Mouse (Mus musculus) forebrain, embryonic 10.5 days (tissue): ENCODE measurements around the gene Krtap31-2. TPM values are rescaled to one million over a fixed set of nuclear protein-coding genes. Genes with fewer than 3 reads are reported as not detected.

Experiments used
- DNase-seq: peaks from one replicate; pipeline ENCODE4 v3.0.0-alpha.2; 2017; ENCODE audit warnings: low spot score; ENCODE audit errors: extremely low spot score
- H3K27ac ChIP-seq: fragments of 300-500 bp; sonication (generic); 2 replicates; pipeline ENCODE4 v1.5.1; 2016; ENCODE audit warnings: mild to moderate bottlenecking
- H3K27me3 ChIP-seq: fragments of 300-500 bp; sonication (generic); 2 replicates; pipeline ENCODE4 v1.6.1; 2016; ENCODE audit warnings: mild to moderate bottlenecking; ENCODE audit not compliant: poor library complexity, severe bottlenecking
- H3K36me3 ChIP-seq: fragments of 300-500 bp; sonication (generic); replicated peaks from 2 replicates; pipeline ENCODE4 v1.6.1; 2016; ENCODE audit warnings: mild to moderate bottlenecking, moderate library complexity
- H3K4me1 ChIP-seq: fragments of 300-500 bp; sonication (generic); 2 replicates; pipeline ENCODE4 v1.6.1; 2016
- H3K4me3 ChIP-seq: fragments of 300-500 bp; sonication (generic); 2 replicates; pipeline ENCODE4 v1.5.1; 2016; ENCODE audit warnings: mild to moderate bottlenecking, moderate library complexity
- H3K9me3 ChIP-seq: fragments of 300-500 bp; sonication (generic); 2 replicates; pipeline ENCODE4 v1.6.1; 2016; ENCODE audit warnings: mild to moderate bottlenecking, moderate library complexity
- whole genome bisulfite sequencing: fragments of 180-500 bp; shearing (Covaris S2); methylation state at CpG from one replicate; pipeline ENCODE4 v1.1.7; 2016; 5-methylcytosine and 5-hydroxymethylcytosine counted together
- polyA plus RNA-seq: library from polyadenylated mRNA; unstranded; fragments of >200 nt; fragmentation: Nextera tagmentation; extraction: Ambion mirVana; gene quantifications from 2 replicates; pipeline ENCODE4 v1.2.1, GENCODE M21; 2016

The Krtap31-2 gene
- polyA plus RNA-seq: not detected in 2 replicates

DNA sequence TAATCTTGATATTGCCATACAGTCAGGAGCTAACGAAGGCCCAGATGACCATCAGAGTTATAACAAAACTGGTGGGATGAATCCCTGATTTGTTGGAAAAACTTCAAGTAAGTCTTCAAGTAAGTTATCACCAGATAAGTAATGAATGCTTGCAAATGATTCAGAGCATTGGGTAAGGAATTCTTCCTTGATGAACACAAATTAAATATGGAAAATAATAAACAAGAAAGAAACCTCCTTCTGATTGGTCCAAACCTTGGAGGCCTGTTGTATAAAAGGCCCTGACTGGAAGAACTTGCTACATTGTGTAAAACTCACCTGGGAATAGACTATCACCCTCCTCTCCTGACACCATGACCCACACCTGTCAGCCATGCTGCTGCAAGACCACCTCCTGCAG lies at the start of gene Krtap31-2:
Krtap31-2 (plus strand) TSS at position 301 of the 400 bp plus-strand sequence.
- no peak for DNase-seq
- Histone ChIP-seq H3K27ac (no peak within 1 kb of the TSS), H3K27me3 (0 out of 2 replicates have a peak, but pooled peaks cover 3% of the 10 kb centered on the region), H3K9me3 (no peaks in the 10 kb centered on the region), H3K4me1 (no peaks in the 10 kb centered on the region), H3K36me3 (no peaks in the 10 kb centered on the region), H3K4me3 (no peak within 1 kb of the TSS)
- WGBS: 86% methylated on average over 1 of the region's 1 CpGs

DNA sequence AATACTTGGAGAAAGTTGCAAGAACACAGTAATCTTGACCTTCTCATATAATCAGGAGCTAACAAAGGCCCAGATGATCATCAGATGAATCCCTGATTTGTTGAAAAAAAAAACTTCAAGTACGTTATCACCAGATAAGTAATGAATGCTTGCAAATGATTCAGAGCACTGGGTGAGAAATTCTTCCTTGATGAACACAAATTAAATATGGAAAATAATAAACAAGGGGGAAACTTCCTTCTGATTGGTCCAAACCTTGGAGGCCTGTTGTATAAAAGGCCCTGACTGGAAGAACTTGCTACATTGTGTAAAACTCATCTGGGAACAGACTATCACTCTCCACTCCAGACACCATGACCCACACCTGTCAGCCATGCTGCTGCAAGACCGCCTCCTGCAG lies 28.5 kb upstream of the Krtap31-2 start, which contains the start of gene Krtap31-1:
Krtap31-1 (plus strand) TSS at position 301 of the 400 bp plus-strand sequence.
- no peaks in the 10 kb centered on the region for H3K27me3 ChIP-seq
- no peaks in the 10 kb centered on the region for H3K4me1 ChIP-seq
- WGBS: 83% methylated on average over 2 of the region's 2 CpGs
- no peak within 1 kb of the TSS for H3K4me3 ChIP-seq
- H3K27ac ChIP-seq: no peak within 1 kb of the TSS
- H3K9me3 ChIP-seq: no peaks in the 10 kb centered on the region
- no peak for DNase-seq
- no peaks in the 10 kb centered on the region for H3K36me3 ChIP-seq

DNA sequence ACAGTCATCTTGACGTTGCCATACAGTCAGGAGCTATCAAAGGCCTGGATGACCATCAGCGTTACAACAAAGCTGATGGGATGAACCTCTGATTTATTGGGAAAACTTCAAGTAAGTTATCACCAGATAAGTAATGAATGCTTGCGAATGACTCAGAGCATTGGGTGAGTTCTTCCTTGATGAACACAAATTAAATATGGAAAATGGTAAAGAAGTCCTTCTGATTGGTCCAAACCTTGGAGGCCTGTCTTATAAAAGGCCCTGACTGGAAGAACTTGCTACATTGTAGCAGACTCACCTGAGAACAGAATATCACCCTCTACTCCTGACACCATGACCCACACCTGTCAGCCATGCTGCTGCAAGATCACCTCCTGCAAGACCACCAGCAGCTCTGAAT lies 21.6 kb upstream of the Krtap31-2 start, which contains the start of gene Gm11565:
Gm11565 (plus strand) TSS at position 301 of the 400 bp plus-strand sequence.
- Histone ChIP-seq H3K36me3 (no peaks in the 10 kb centered on the region), H3K4me3 (no peak within 1 kb of the TSS), H3K27ac (no peak within 1 kb of the TSS), H3K4me1 (no peaks in the 10 kb centered on the region), H3K9me3 (no peaks in the 10 kb centered on the region), H3K27me3 (no peaks in the 10 kb centered on the region)
- DNase-seq: no peak
- WGBS: 90% methylated on average over 3 of the region's 3 CpGs

DNA sequence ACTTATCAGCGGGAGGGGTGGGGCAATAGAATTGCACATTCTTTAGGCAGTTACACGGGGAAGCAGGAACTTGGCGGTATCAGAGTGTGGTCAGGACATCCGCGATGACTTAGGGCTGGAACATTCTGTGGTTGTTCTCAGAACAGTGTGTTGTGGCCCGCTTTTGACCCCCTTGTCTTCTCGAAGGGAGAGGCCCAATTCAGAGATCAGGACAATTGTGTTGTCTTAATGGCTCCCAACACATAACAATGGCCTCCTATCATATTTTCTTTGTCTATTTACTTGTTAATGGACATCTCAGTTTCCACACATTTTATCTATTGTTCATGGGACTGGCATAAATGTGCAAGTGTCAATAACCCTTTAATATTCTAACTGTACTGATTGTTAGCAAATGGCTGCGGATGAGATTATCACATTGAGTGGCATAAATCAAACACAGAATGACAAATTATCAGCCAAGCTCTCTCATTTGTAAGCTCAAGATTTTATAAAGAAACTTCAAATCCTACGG lies 1.7 kb downstream of the Krtap31-2 start:
- Histone ChIP-seq H3K27me3 (no peaks in the 10 kb centered on the region), H3K4me1 (no peaks in the 10 kb centered on the region), H3K27ac (no peak overlapping the region), H3K36me3 (no peaks in the 10 kb centered on the region), H3K9me3 (no peaks in the 10 kb centered on the region), H3K4me3 (no peak overlapping the region)
- 89% methylated on average over 9 of the region's 9 CpGs for WGBS
- DNase-seq: no peak

DNA sequence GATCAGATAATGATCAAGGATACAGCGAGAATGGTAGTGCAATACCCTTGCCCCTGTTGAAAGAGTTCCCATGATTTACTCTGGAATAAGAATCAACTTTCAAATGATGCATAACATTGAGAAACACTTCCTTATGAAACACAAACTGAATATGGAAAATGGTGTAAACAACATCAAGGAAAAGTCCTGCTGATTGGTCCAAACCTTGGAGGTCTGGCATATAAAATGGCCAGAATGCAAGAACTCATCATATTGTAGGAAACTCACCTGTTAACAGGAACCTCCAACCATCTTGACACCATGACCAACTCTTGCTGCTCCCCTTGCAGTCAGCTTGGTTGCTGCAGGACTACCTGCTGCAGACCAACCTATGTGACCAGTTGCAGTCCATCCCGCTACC lies 12.1 kb downstream of the Krtap31-2 start, which contains the start of gene Krtap9-5:
Krtap9-5 (plus strand) TSS at position 301 of the 400 bp plus-strand sequence.
- no peak within 1 kb of the TSS for H3K4me3 ChIP-seq
- WGBS: 91% methylated on average over 2 of the region's 2 CpGs
- DNase-seq: no peak
- H3K9me3 ChIP-seq: peaks cover 4% of the 10 kb centered on the region; the same call in 1 of the 2 replicates
- peaks cover 12% of the 10 kb centered on the region for H3K4me1 ChIP-seq
- peak within 1 kb of the TSS; percentile 41 for H3K27ac ChIP-seq
- H3K27me3 ChIP-seq: no peaks in the 10 kb centered on the region
- H3K36me3 ChIP-seq: no peaks in the 10 kb centered on the region

DNA sequence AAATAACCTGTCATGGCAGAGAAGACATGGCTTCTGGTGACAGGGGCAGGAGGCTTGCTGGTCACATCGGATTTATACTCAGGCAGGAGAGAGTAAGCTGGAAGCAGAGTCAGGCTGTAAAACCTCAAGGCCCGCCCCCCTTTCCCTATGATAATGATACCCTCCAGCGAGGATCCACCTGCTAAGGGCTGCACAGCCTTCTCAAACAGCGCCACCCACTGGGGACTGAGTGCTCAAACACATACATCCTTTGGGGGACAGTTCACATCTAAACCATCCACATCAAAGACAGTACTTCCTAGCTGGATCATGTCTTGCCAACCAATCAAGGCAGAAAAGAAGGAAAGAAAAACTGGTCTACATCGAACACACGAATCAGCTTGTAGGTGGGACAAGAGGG lies 28.1 kb downstream of the Krtap31-2 start:
- Histone ChIP-seq H3K4me1 (peaks cover 5% of the 10 kb centered on the region; the same call in 1 of the 2 replicates), H3K27me3 (no peaks in the 10 kb centered on the region), H3K36me3 (no peaks in the 10 kb centered on the region), H3K4me3 (no peak overlapping the region), H3K27ac (no peak overlapping the region), H3K9me3 (no peaks in the 10 kb centered on the region)
- WGBS: 55% methylated on average over 6 of the region's 6 CpGs
- no peak for DNase-seq

DNA sequence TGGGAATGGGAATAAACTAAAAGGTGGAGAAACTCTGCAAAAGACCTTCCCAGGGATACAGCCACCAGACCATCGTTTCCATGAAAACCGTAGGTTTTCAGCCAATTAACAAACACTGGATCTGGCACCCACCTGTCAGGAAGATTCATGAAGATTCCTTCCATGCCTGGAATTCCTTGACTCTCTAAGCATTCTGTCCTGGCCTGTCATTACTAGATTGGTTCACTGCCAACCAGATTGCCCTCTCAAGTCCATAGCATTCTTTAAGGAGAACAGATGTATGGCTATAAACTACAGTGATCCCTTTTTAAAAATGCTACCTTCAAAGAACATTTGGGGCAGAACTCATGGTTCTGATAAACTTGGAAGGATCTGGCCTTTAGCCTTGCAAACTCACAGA lies 29.9 kb downstream of the Krtap31-2 start:
- Histone ChIP-seq H3K9me3 (no peaks in the 10 kb centered on the region), H3K4me1 (peaks cover 5% of the 10 kb centered on the region; the same call in 1 of the 2 replicates), H3K4me3 (no peak overlapping the region), H3K36me3 (no peaks in the 10 kb centered on the region), H3K27me3 (no peaks in the 10 kb centered on the region), H3K27ac (no peak overlapping the region)
- no peak for DNase-seq
- 77% methylated on average over 2 of the region's 2 CpGs for WGBS

DNA sequence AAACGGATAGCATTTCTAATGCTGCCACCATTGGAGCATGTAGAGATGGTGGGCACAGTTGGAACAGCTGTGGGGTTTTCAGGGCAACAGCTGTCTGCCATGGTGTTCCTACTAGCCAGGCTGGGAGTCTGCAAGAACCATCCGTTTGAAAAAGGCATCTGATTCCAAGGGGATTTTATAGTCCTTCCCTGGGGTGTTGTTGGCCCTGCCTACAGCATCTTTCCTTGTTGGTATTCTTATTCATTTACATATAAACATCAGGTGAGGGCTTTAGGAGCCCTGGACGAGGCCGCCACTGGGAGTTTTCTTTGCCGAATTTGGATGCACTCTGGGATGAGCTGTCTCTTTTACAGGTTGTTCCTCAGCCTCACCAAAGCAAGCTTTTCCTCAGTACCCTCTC lies 42.9 kb downstream of the Krtap31-2 start, which contains the start of gene Krtap29-1:
Krtap29-1 (minus strand) TSS at position 101 of the 400 bp plus-strand sequence.
- Histone ChIP-seq H3K9me3 (peaks cover 2% of the 10 kb centered on the region; the same call in 1 of the 2 replicates), H3K4me1 (no peaks in the 10 kb centered on the region), H3K27me3 (no peaks in the 10 kb centered on the region), H3K4me3 (no peak within 1 kb of the TSS), H3K36me3 (no peaks in the 10 kb centered on the region), H3K27ac (no peak within 1 kb of the TSS)
- no peak for DNase-seq
- WGBS: 83% methylated on average over 5 of the region's 5 CpGs

DNA sequence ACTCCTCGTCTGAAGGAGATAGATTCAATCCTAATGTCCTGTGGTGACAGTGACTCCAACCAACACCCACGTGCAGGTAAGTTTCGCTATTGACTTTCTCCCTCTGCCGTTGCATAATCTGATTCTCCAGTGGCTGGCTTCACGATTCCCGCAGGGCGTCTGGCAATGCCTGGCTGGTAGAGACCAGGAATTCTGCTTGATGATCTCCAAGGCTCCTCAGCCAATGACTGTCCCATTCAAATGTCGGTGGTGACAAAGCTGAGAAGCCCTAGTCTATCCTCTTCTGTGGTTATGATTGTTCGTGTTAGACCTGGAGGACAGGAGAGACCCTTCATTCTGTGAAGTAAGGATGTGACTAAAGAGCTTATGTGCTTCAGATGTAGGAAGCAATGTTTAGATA lies 46.6 kb downstream of the Krtap31-2 start:
- H3K4me3 ChIP-seq: no peak overlapping the region
- H3K27me3 ChIP-seq: no peaks in the 10 kb centered on the region
- H3K4me1 ChIP-seq: no peaks in the 10 kb centered on the region
- no peaks in the 10 kb centered on the region for H3K36me3 ChIP-seq
- H3K27ac ChIP-seq: no peak overlapping the region
- 90% methylated on average over 9 of the region's 9 CpGs for WGBS
- H3K9me3 ChIP-seq: no peaks in the 10 kb centered on the region
- no peak for DNase-seq

DNA sequence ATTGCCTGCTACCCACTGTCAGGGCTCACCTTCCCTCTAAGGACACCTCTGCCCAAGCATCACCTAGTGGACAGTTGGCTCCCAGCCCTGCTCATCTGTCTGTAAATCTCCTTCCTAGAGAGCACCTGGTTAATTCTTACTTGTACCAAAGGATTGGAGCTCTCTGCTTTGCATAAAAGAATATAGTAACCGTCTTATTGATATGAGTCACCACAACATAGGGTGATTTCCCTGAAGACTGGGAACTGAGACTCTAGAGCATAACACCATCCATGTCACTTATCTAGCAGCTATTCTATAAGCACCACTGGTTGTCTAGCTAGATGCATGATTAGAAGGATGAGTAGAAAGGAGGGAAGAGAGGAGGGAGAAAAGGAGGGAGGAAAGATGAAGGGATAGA lies 47.4 kb downstream of the Krtap31-2 start:
- WGBS: 87% methylated on average over 1 of the region's 1 CpGs
- H3K4me1 ChIP-seq: no peaks in the 10 kb centered on the region

DNA sequence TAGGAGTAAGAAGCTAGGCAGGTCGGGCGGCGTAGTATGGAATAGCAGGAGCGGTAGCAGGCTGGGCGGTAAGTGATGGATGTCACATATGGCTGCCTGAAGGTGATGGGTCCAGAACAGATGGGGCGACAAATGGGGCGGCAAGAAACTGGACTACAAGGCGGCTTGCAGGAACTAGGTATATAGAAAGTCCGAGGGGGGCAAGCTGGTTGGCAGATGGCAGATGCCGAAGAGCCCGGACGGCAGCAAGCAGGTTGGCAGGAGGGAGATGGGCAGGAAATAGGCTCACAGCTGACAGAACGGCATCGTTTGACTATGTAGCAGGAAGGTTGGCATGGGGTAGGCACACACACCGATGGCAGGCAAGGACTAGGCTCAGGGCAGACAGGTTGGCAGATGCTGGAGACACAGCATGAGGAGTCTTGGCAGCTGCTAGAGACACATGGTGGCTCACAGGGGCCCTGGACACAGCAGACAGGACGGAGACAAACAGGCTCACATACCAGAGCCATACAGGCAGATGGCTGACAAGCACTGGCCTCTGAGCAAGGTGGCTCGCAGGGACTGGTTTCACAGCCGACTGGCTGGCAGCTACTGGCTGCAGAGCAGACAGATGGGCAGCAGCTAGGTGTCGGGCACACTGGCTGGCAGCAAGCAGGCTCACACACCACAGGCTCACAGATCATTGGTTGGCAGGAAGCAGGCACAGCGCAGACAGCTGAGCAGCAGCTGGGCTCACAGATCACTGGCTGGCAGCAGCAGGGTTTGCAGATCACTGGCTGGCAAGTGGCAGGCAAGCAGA lies 49.4 kb downstream of the Krtap31-2 start:
- H3K27ac ChIP-seq: no peak overlapping the region
- H3K27me3 ChIP-seq: no peaks in the 10 kb centered on the region
- H3K4me3 ChIP-seq: no peak overlapping the region
- DNase-seq: no peak
- 94% methylated on average over 20 of the region's 20 CpGs for WGBS
- no peaks in the 10 kb centered on the region for H3K4me1 ChIP-seq
- no peaks in the 10 kb centered on the region for H3K9me3 ChIP-seq
- H3K36me3 ChIP-seq: no peaks in the 10 kb centered on the region

More for the DNA sequence above, 47.4 kb downstream of the Krtap31-2 start:
- no peaks in the 10 kb centered on the region for H3K27me3 ChIP-seq
- H3K4me3 ChIP-seq: no peak overlapping the region
- no peak overlapping the region for H3K27ac ChIP-seq
- H3K36me3 ChIP-seq: no peaks in the 10 kb centered on the region
- no peaks in the 10 kb centered on the region for H3K9me3 ChIP-seq
- no peak for DNase-seq

DNA sequence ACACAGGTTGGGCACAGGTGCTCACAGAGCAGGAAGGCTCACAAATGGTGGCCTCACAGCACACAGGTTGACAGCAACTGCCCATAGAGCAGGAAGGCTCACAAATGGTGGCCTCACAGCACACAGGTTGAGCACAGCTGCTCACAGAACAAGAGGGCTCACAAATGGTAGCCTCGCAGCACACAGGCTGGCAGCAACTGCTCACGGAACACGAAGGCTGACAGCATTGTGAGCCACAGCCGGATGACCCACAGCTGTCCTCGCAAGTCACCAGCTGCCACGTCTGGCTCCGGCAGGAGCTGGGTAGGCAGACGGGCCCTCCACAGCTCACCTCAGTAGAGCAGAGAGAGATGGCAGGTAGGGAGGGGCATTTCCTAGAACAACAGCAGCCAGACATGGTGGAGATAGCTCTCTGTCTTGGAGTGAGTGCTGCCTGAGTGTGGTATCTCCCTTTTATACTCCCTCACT lies 50.1 kb downstream of the Krtap31-2 start, which contains the start of gene Krtap16-1:
Krtap16-1 (minus strand) TSS at position 418 of the 468 bp plus-strand sequence.
- Histone ChIP-seq H3K9me3 (no peaks in the 10 kb centered on the region), H3K36me3 (no peaks in the 10 kb centered on the region), H3K4me1 (no peaks in the 10 kb centered on the region), H3K27me3 (no peaks in the 10 kb centered on the region), H3K27ac (no peak within 1 kb of the TSS), H3K4me3 (no peak within 1 kb of the TSS)
- no peak for DNase-seq
- WGBS: 89% methylated on average over 8 of the region's 8 CpGs
